Comparison of ENCODE assay signal across 8 mouse cellular contexts in the genomic region with DNA sequence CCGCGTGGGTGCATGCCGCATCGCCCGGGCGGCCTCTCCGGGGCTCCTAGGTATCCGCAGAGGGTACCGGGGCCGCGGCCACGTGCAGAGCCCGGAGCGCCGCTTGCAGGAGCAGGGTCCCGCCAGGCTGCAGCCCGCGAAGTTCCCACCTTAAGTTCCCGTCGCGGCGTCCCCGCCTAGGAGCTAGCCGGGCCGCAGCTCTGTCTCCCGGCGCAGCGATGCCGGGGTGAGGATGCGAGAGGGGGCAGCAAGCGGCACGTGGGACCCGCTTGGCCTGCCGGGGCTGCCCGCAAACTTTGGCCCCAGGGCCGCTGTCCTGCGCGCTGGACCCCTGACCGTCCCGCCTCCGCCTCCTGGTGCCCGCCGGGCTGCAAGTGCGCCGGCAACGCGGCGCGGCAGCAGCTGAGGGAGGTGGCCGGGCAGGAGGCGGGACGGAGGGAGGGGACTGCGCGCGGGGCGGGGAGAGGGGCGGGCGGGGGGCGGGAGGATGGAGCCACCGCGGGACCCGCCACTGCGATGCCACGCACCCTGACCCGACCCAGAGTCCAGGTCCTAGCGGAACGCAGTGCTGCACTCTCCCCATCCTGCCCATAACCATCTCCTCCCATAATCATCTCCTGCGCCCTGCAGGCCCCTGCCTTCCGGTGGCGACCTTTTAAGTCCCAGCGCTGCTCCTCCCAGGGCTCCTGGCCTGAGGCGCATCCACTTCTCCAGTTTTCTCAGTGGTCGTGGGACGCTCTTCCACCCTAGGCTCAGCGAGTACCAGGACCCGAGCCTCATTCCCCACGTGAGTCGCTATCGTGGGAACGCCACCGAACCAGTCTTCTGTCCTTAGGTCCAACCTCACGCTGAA. TPM values are rescaled to one million over a fixed set of nuclear protein-coding genes. Genes with fewer than 3 reads are reported as not detected.
DNase-seq lines count a peak whose midpoint lies in the region; ATAC-seq and TF ChIP-seq lines count a peak whose summit lies in the region.

No protein-coding gene starts in this region.

- H3K4me3 ChIP-seq in forebrain, embryonic 13.5 days = peak overlapping the region; percentile 55
- H3K4me3 ChIP-seq in liver, embryonic 13.5 days (replicated peaks) = peak overlapping the region; percentile 47
- peak overlapping the region; percentile 40 for H3K4me3 ChIP-seq in olfactory bulb, adult 2 months (ENCODE audit: insufficient read depth, low read depth, low read length)

- H3K9ac ChIP-seq in forebrain, embryonic 13.5 days = peak overlapping the region; percentile 67
- no peak overlapping the region for H3K9ac ChIP-seq in liver, embryonic 13.5 days

- peaks cover 8% of the 10 kb centered on the region; the same call in 1 of the 2 replicates for H3K9me3 ChIP-seq in forebrain, embryonic 13.5 days (replicated peaks)
- no peaks in the 10 kb centered on the region for H3K9me3 ChIP-seq in liver, embryonic 13.5 days (replicated peaks)

- no peaks in the 10 kb centered on the region for H3K36me3 ChIP-seq in forebrain, embryonic 13.5 days (ENCODE audit: poor library complexity, severe bottlenecking)
- H3K36me3 ChIP-seq in liver, embryonic 13.5 days = no peaks in the 10 kb centered on the region

- no peak overlapping the region for H3K27ac ChIP-seq in forebrain, embryonic 13.5 days
- no peak overlapping the region for H3K27ac ChIP-seq in liver, embryonic 13.5 days
- H3K27ac ChIP-seq in olfactory bulb, adult 2 months (ENCODE audit: insufficient read depth, low read depth, low read length) = no peak overlapping the region

- WGBS in forebrain, embryonic 13.5 days = 2% methylated on average over 56 of the region's 82 CpGs
- WGBS in liver, embryonic 13.5 days (ENCODE audit: insufficient replicate concordance) = 2% methylated on average over 72 of the region's 82 CpGs
- WGBS in olfactory bulb, adult 2 months = 3% methylated on average over 77 of the region's 82 CpGs

- TF ChIP-seq POLR2A in olfactory bulb, adult 2 months (IDR thresholded peaks at IDR 0.05; ENCODE audit: insufficient read depth, low read depth, low read length) = no peak

- peak overlapping the region; percentile 83 for H3K4me2 ChIP-seq in forebrain, embryonic 13.5 days
- peak overlapping the region; percentile 63 for H3K4me2 ChIP-seq in liver, embryonic 13.5 days

- peaks cover 72% of the 10 kb centered on the region for H3K27me3 ChIP-seq in forebrain, embryonic 13.5 days
- H3K27me3 ChIP-seq in liver, embryonic 13.5 days = peaks cover 88% of the 10 kb centered on the region

- TF ChIP-seq CTCF in olfactory bulb, adult 2 months (IDR thresholded peaks at IDR 0.05; ENCODE audit: insufficient read depth, low read depth, low read length) = no peak

- H3K4me1 ChIP-seq in forebrain, embryonic 13.5 days = peaks cover 30% of the 10 kb centered on the region
- H3K4me1 ChIP-seq in liver, embryonic 13.5 days (replicated peaks) = 0 out of 2 replicates have a peak, but pooled peaks cover 5% of the 10 kb centered on the region
- peaks cover 13% of the 10 kb centered on the region for H3K4me1 ChIP-seq in olfactory bulb, adult 2 months (ENCODE audit: control insufficient read depth, insufficient read depth, low read length)

- DNase-seq in CD4-positive, CD25-positive, alpha-beta regulatory T cell, adult 2 months (ENCODE audit: low read depth, low spot score) = peak; percentile 12
- DNase-seq in ZHBTc4 (ENCODE audit: low read depth, low spot score) = peak; percentile 79
- peak; percentile 18 for DNase-seq in induced T-regulatory cell, adult 2 months (ENCODE audit: low read depth)
- no peak for DNase-seq in liver, embryonic 13.5 days
- DNase-seq in adipocyte (ENCODE audit: low spot score) = no peak

- ATAC-seq in CD4-positive, CD25-positive, alpha-beta regulatory T cell, adult 4 months = no peak
- peak; percentile 78 for ATAC-seq in forebrain, embryonic 13.5 days
- ATAC-seq in liver, embryonic 13.5 days (ENCODE audit: low read depth) = peak; percentile 41; the same call in 1 of the 2 replicates

RNA-seq across cellular contexts. Expression of gene Kcng1, which starts 0.6 kb away (rescaled TPM):
- polyA plus RNA-seq in CD4-positive, CD25-positive, alpha-beta regulatory T cell, adult 4 months (2017; shearing (Covaris generic)) = not detected
- polyA plus RNA-seq in forebrain, embryonic 13.5 days (2015; fragmentation: Nextera tagmentation; extraction: Ambion mirVana) = 9.0 and 12.1 TPM in 2 replicates
- 0.10 TPM in 2 replicates for polyA plus RNA-seq in liver, embryonic 13.5 days (2015; fragmentation: Nextera tagmentation; extraction: Ambion mirVana)
- polyA plus RNA-seq in olfactory bulb, adult 2 months (2012; ENCODE audit: insufficient read depth, insufficient read length, low replicate concordance, missing spikeins) = not detected in 2 replicates

RNA-seq across cellular contexts. Expression of gene Mocs3, which starts 50.5 kb away (rescaled TPM):
- under 1 TPM; 0.59 to 0.62 TPM for polyA plus RNA-seq in CD4-positive, CD25-positive, alpha-beta regulatory T cell, adult 4 months (2017; shearing (Covaris generic))
- 5.8 and 7.0 TPM in 2 replicates for polyA plus RNA-seq in forebrain, embryonic 13.5 days (2015; fragmentation: Nextera tagmentation; extraction: Ambion mirVana)
- polyA plus RNA-seq in liver, embryonic 13.5 days (2015; fragmentation: Nextera tagmentation; extraction: Ambion mirVana) = 3.4 and 3.9 TPM in 2 replicates
- not detected in 2 replicates for polyA plus RNA-seq in olfactory bulb, adult 2 months (2012; ENCODE audit: insufficient read depth, insufficient read length, low replicate concordance, missing spikeins)

RNA-seq across cellular contexts. Expression of gene Dpm1, which starts 50.6 kb away (rescaled TPM):
- polyA plus RNA-seq in CD4-positive, CD25-positive, alpha-beta regulatory T cell, adult 4 months (2017; shearing (Covaris generic)) = 100 to 1,000 TPM; 101 to 112 TPM
- polyA plus RNA-seq in forebrain, embryonic 13.5 days (2015; fragmentation: Nextera tagmentation; extraction: Ambion mirVana) = 66.4 and 77.3 TPM in 2 replicates
- 101 and 106 TPM in 2 replicates for polyA plus RNA-seq in liver, embryonic 13.5 days (2015; fragmentation: Nextera tagmentation; extraction: Ambion mirVana)
- 686 TPM in 1 of 2 replicates, not detected in the other for polyA plus RNA-seq in olfactory bulb, adult 2 months (2012; ENCODE audit: insufficient read depth, insufficient read length, low replicate concordance, missing spikeins)

RNA-seq across cellular contexts. Expression of gene Gm20716, which starts 50.8 kb away (rescaled TPM):
- polyA plus RNA-seq in CD4-positive, CD25-positive, alpha-beta regulatory T cell, adult 4 months (2017; shearing (Covaris generic)) = 10 to 100 TPM; 24.7 to 35.6 TPM
- 26.9 and 32.7 TPM in 2 replicates for polyA plus RNA-seq in forebrain, embryonic 13.5 days (2015; fragmentation: Nextera tagmentation; extraction: Ambion mirVana)
- polyA plus RNA-seq in liver, embryonic 13.5 days (2015; fragmentation: Nextera tagmentation; extraction: Ambion mirVana) = 4.4 and 5.0 TPM in 2 replicates
- not detected in 2 replicates for polyA plus RNA-seq in olfactory bulb, adult 2 months (2012; ENCODE audit: insufficient read depth, insufficient read length, low replicate concordance, missing spikeins)

Comparison
In these comparisons a context has a peak if more than half of its experiments do, and no peak if none do; other contexts are left out.
1. DNase-seq: peak in CD4-positive, CD25-positive, alpha-beta regulatory T cell, adult 2 months (single experiment), ZHBTc4 (single experiment) and induced T-regulatory cell, adult 2 months (single experiment); none in liver, embryonic 13.5 days (single experiment) and adipocyte (single experiment).
2. Peak in every context shown above with its lines, with median percentiles within 50 percentile points of each other: H3K4me3 ChIP-seq.